Mouse (Mus musculus) neural tube, embryonic 13.5 days (tissue): ENCODE results near the gene Lgalsl. TPM values are rescaled to one million over a fixed set of nuclear protein-coding genes. Genes with fewer than 3 reads are reported as not detected.

Experiments used
- ATAC-seq: fragments of 200-750 bp; cut with Nextera tagmentation; 2 replicates; pipeline ENCODE4 v1.8.0; 2017; ENCODE audit warnings: low read depth, mild to moderate bottlenecking, moderate TSS enrichment, moderate library complexity
- H3K27ac ChIP-seq: fragments of 300-500 bp; sonication (generic); replicated peaks from 2 replicates; pipeline ENCODE4 v1.5.1; 2015; ENCODE audit warnings: moderate library complexity, mild to moderate bottlenecking, inconsistent platforms
- H3K27me3 ChIP-seq: fragments of 300-500 bp; sonication (generic); 2 replicates; pipeline ENCODE4 v1.6.1; 2015; ENCODE audit warnings: mild to moderate bottlenecking, inconsistent platforms
- H3K36me3 ChIP-seq: fragments of 300-500 bp; sonication (generic); 2 replicates; pipeline ENCODE4 v1.6.1; 2015; ENCODE audit warnings: mild to moderate bottlenecking, inconsistent platforms
- H3K4me1 ChIP-seq: fragments of 300-500 bp; sonication (generic); replicated peaks from 2 replicates; pipeline ENCODE4 v1.6.1; 2015; ENCODE audit warnings: inconsistent platforms
- H3K4me2 ChIP-seq: fragments of 300-500 bp; sonication (generic); 2 replicates; pipeline ENCODE4 v1.6.1; 2015; ENCODE audit warnings: inconsistent platforms, mild to moderate bottlenecking, moderate library complexity
- H3K4me3 ChIP-seq: fragments of 300-500 bp; sonication (generic); 2 replicates; pipeline ENCODE4 v1.5.1; 2015; ENCODE audit warnings: mild to moderate bottlenecking, inconsistent platforms
- H3K9ac ChIP-seq: fragments of 300-500 bp; sonication (generic); 2 replicates; pipeline ENCODE4 v1.6.1; 2015; ENCODE audit warnings: moderate library complexity, mild to moderate bottlenecking, inconsistent platforms
- H3K9me3 ChIP-seq: fragments of 300-500 bp; sonication (generic); 2 replicates; pipeline ENCODE4 v1.6.1; 2016; ENCODE audit warnings: inconsistent platforms
- WGBS: fragments of 180-500 bp; shearing (Covaris S2); methylation state at CpG from one replicate; pipeline ENCODE4 v1.1.7; 2015; 5-methylcytosine and 5-hydroxymethylcytosine counted together
- polyA plus RNA-seq: library from polyadenylated mRNA; unstranded; fragments of >200 nt; fragmentation: Nextera tagmentation; extraction: Ambion mirVana; gene quantifications from 2 replicates; pipeline ENCODE4 v1.2.1, GENCODE M21; 2015

Lgalsl gene
- polyA plus RNA-seq, 1 experiment from 2014 or later: 50.9 TPM

DNA sequence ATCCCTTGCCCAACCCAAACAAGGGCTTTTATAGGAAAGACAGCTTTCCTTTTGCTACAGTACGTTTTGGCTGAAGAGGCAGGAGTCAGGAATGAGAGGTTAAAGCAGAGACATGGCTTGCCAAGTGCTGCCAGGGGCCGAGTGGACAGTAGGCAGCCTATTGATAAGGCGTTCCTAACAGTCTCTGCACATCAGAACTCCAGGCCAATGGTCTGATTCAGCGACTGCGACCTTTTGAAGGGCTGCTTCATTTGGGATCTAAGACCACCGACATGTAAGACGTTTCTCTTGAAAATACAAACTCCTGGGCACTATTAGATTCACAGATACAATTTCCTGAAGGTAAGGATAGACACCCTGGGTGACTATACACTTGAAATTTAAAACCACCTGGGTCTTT, 9.5 kb downstream of the Lgalsl start:
- no peak overlapping the region for H3K27ac ChIP-seq
- 82% methylated on average over 7 of the region's 7 CpGs for WGBS
- H3K27me3 ChIP-seq: no peaks in the 10 kb centered on the region

DNA sequence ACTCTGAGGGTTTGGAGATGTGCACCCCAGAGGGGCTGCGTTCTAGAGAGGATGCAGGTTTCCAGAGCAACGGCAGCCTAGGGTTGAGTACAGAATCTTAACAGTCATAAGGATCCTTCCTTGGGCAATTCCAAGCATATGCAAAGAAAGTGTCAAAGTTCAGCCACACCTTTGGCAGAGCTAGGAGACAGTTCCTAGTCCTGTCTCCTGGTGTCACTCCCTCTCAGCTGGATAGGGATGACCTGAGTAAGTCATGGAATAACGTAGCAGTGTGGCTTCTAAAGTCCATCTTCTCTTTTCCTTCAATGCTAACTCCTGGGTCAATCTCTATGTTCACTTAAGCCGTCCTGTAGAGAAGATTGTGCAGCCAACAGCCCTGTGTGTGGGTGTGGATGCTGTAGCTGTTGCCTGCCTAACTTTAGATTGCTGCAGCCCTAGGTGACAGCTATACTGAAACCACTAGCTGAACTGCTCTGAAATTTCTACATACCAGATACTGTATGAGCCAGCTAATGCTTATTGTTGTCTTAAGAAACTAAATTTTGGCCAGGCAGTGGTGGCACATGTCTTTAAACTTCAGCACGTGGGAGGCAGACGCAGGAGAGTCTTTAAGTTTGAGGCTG, 16.8 kb downstream of the Lgalsl start:
- Histone ChIP-seq H3K9ac (no peak overlapping the region), H3K4me2 (no peak overlapping the region), H3K4me1 (no peaks in the 10 kb centered on the region), H3K36me3 (no peaks in the 10 kb centered on the region), H3K27ac (no peak overlapping the region), H3K9me3 (no peaks in the 10 kb centered on the region), H3K27me3 (no peaks in the 10 kb centered on the region), H3K4me3 (no peak overlapping the region)
- WGBS: 84% methylated on average over 6 of the region's 6 CpGs
- no peak for ATAC-seq

More for the DNA sequence above, 9.5 kb downstream of the Lgalsl start:
- Histone ChIP-seq H3K4me3 (no peak overlapping the region), H3K9ac (no peak overlapping the region), H3K36me3 (peaks cover 15% of the 10 kb centered on the region), H3K4me1 (no peaks in the 10 kb centered on the region), H3K4me2 (no peak overlapping the region), H3K9me3 (no peaks in the 10 kb centered on the region)
- no peak for ATAC-seq

DNA sequence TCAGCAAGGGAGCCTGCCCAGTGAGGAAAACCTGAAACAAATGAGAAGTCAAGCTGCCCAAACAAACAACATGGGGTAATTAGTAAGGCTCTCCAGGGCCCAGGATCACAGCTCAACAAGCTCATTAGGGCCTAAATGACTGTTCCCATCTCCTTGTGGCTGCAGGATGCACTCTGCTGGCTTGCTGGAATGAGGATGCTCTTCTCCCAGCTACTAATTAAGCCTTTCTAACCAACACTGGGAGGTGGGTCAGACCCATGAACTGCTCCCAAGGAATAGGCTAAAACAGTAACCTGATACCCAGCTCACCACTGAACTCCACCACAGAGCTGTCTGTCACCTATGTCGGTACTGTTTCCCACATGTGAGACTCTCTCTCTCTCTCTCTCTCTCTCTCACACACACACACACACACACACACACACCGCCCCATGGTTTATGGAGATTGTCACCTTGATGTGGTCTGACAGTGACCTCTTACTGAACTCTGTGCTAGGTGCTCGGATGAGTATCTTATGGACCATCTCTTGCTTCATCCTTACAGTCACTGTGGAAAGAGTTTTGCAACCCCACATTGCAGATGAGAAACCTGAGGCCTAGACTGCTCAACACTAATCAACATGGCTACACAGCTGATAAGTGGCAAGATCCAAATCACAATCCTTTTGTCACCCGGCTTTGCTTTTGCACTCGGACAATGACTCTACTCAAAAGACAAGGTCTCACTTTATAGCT, 18.5 kb downstream of the Lgalsl start:
- WGBS: 73% methylated on average over 5 of the region's 5 CpGs
- Histone ChIP-seq H3K9me3 (no peaks in the 10 kb centered on the region), H3K4me3 (no peak overlapping the region), H3K27ac (no peak overlapping the region), H3K27me3 (no peaks in the 10 kb centered on the region), H3K36me3 (no peaks in the 10 kb centered on the region), H3K9ac (no peak overlapping the region), H3K4me2 (no peak overlapping the region), H3K4me1 (no peaks in the 10 kb centered on the region)
- ATAC-seq: no peak

DNA sequence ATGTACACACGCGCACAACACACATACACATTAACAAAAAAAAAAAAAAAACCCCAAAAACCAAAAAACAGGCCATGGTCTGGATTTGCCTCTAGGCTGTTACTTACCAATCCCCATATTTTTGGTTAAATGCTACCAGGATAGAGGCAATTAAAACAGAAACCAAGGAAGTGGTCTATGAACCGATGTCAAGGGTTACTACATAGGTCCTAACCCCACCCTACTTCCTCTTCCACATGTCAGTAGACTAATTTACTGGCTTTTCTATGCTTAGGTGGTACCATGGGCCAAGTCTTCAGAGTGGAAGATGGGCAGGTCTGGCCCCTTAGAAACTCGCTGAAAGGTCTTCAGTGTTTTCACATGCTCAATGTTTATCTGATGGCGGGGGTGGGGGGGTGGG, 24.2 kb downstream of the Lgalsl start:
- no peak overlapping the region for H3K27ac ChIP-seq
- H3K27me3 ChIP-seq: no peaks in the 10 kb centered on the region; the same call in 1 of the 2 replicates
- ATAC-seq: no peak
- H3K4me3 ChIP-seq: no peak overlapping the region
- H3K9ac ChIP-seq: no peak overlapping the region
- no peaks in the 10 kb centered on the region for H3K36me3 ChIP-seq
- 87% methylated on average over 5 of the region's 5 CpGs for WGBS
- no peaks in the 10 kb centered on the region for H3K4me1 ChIP-seq
- no peaks in the 10 kb centered on the region for H3K9me3 ChIP-seq
- H3K4me2 ChIP-seq: no peak overlapping the region

DNA sequence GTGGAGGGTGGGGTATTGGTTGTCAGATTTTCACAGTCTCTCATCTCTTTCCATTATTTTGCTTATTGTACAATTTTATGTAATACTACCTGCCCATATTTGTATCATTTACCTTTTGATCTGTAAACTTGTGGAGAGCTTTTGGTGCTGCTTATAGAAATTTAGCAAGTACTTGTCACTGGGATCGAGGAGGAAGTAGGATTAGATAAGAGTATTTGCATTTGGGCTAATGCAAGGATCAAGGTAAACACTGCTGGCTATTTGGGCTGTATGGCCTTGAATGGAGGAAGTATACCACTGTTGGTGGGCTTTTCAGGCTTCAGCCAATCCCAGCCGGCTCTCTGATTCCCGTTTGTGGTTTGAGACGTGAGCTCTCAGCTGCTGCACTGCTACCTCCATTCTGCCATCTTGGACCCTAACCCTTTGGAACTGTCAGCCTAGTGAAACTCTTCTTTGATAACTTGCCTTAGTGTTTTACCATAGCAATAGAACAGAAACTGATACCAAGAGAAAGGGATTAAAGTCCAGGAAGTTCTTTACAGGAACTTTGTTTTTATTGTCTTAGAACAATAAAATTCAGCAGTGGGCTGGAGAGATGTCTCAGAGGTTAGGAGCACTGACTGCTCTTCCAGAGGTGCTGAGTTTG, 25.1 kb downstream of the Lgalsl start:
- Histone ChIP-seq H3K9me3 (no peaks in the 10 kb centered on the region), H3K27ac (no peak overlapping the region), H3K4me3 (no peak overlapping the region), H3K4me2 (no peak overlapping the region), H3K36me3 (no peaks in the 10 kb centered on the region), H3K9ac (no peak overlapping the region), H3K4me1 (peaks cover 4% of the 10 kb centered on the region), H3K27me3 (no peaks in the 10 kb centered on the region; the same call in 1 of the 2 replicates)
- ATAC-seq: no peak
- WGBS: 73% methylated on average over 4 of the region's 4 CpGs

DNA sequence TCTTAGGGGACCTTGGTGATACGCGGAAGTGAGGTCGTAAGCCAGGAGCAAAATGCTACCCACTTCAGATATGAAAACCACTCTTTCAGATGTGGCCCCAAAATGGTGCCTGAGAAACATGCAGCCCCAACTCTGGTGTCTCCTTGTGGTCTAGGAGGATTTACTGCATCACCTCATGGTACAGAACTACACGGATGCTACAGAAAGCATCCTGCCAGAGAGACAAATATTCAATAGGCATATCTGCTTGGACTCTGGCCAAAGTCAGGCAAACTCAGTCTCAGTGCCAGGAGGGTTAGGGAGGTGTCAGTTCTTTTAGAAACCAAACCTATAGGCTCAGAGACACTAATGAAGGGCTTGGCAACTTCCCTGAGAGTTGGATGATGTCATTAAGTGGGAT, 26.4 kb downstream of the Lgalsl start:
- ATAC-seq: no peak
- Histone ChIP-seq H3K9me3 (no peaks in the 10 kb centered on the region), H3K27ac (no peak overlapping the region), H3K36me3 (no peaks in the 10 kb centered on the region), H3K4me3 (no peak overlapping the region), H3K9ac (no peak overlapping the region), H3K4me1 (peaks cover 12% of the 10 kb centered on the region), H3K4me2 (no peak overlapping the region), H3K27me3 (no peaks in the 10 kb centered on the region; the same call in 1 of the 2 replicates)
- 97% methylated on average over 4 of the region's 4 CpGs for WGBS

DNA sequence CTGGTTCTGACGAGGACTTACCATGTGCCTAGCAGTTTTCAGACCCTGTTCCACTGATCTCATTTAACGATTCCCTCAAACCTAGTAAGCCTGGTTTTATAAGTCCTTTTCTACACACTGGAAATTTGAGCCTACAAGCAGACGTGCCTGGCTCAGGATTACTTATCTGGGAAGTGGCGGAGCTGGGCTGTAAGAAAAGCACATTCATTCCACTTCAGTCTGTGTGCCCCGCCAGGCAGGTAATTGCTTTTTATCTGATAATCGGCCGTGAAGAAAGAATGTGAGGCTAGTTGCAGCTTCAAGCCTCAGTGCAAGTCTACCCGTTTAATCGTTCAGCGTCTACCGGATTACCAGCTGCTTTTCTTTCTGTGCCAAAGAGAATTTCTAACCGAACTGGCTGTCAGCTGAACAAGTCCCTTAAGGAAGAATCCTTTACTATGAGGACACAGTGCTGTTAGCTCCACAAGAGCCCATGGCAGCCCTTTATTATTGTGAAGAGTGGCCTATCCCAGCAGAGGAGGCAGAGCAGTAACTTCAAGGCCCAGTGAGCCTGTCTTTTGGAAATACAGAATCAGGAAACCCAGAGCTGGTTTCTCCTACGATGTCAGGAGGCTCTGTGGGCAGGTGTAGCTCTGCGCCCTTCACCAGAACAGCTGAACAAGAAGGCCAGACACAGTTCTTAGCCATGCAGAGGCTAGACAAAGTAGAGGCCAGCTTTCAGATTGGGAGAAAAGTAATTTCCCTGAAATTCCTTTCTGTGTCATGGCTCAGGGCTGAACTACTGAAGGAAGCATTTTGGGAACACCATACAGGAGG, 30.4 kb downstream of the Lgalsl start:
- Histone ChIP-seq H3K9me3 (no peaks in the 10 kb centered on the region), H3K4me1 (peaks cover 12% of the 10 kb centered on the region), H3K27ac (peak overlapping the region; percentile 54; the same call in 1 of the 2 replicates), H3K4me2 (0 out of 2 replicates have a peak overlapping the region, but pooled peaks have one; percentile 2), H3K4me3 (no peak overlapping the region), H3K36me3 (no peaks in the 10 kb centered on the region), H3K9ac (no peak overlapping the region), H3K27me3 (no peaks in the 10 kb centered on the region; the same call in 1 of the 2 replicates)
- ATAC-seq: peak; percentile 56
- WGBS: 22% methylated on average over 14 of the region's 14 CpGs

DNA sequence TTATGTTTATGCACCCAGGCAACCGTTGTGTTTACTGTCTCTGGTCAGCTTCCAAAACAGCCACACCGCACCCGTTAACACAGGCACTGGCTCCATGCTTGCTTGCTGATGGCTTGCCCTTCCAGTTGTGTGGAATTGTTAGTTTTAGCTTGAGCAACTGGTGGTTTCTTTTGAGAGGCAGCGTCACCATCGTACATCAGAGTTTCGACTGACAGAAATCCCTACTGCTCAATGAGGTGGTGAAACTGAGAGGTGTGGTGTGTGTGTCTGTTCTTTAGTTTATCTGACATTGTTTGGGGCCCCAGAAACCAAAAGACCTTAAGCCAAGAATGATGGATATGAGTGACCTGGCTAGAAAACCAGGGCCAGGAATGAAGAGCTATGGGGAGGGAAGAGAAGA, 33.0 kb downstream of the Lgalsl start:
- Histone ChIP-seq H3K9me3 (no peaks in the 10 kb centered on the region), H3K4me3 (no peak overlapping the region), H3K4me1 (peaks cover 15% of the 10 kb centered on the region), H3K4me2 (no peak overlapping the region), H3K27me3 (no peaks in the 10 kb centered on the region; the same call in 1 of the 2 replicates), H3K9ac (no peak overlapping the region), H3K36me3 (no peaks in the 10 kb centered on the region), H3K27ac (no peak overlapping the region)
- WGBS: 89% methylated on average over 6 of the region's 6 CpGs
- no peak for ATAC-seq

DNA sequence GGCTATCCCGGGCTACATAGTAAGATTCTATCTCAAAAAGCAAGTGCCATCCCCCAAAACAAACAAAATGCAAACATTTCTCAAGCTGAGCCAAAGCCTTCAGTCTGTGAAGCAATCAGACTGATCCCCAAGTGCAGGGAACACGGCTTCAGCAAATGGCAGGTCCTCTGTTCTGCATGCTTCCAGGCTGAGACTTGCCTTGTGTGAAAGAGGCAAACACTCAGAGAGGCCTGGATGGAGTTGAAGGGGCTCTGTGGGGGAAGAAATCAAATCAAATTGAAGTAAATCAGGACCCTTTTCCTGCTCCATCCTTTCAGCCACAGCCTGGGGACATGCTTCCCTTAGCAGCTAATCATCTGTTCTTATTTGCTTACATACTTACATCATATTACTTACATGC, 35.4 kb downstream of the Lgalsl start:
- WGBS: 75% methylated on average over 2 of the region's 2 CpGs
- no peaks in the 10 kb centered on the region for H3K27me3 ChIP-seq
- no peak overlapping the region for H3K27ac ChIP-seq
- H3K9me3 ChIP-seq: no peaks in the 10 kb centered on the region
- no peak overlapping the region for H3K4me3 ChIP-seq
- ATAC-seq: no peak
- peaks cover 9% of the 10 kb centered on the region for H3K4me1 ChIP-seq
- H3K9ac ChIP-seq: no peak overlapping the region
- H3K36me3 ChIP-seq: no peaks in the 10 kb centered on the region
- H3K4me2 ChIP-seq: no peak overlapping the region

DNA sequence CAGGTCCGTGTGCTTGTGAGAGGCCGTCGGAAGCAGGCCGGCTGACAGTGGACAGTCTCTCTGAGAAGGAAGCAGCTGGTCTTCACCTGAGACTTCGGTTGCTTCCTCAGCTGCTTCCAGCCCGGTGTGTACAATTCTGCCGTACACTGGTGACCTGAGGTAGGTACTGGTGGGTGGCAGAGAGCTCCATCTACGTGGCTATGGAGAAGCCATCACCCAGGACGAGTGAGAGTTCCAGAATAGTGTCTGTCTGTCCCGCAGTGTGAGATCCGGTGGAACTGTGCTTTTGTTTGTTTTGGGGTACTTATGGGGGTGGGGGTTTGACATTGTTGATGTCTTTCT, 36.0 kb downstream of the Lgalsl start:
- H3K36me3 ChIP-seq: no peaks in the 10 kb centered on the region
- peaks cover 3% of the 10 kb centered on the region; the same call in 1 of the 2 replicates for H3K4me1 ChIP-seq
- WGBS: 55% methylated on average over 11 of the region's 11 CpGs
- H3K4me3 ChIP-seq: no peak overlapping the region
- peak; percentile 68 for ATAC-seq
- no peak overlapping the region for H3K4me2 ChIP-seq
- no peak overlapping the region for H3K27ac ChIP-seq
- no peaks in the 10 kb centered on the region for H3K9me3 ChIP-seq
- no peak overlapping the region for H3K9ac ChIP-seq
- H3K27me3 ChIP-seq: no peaks in the 10 kb centered on the region

DNA sequence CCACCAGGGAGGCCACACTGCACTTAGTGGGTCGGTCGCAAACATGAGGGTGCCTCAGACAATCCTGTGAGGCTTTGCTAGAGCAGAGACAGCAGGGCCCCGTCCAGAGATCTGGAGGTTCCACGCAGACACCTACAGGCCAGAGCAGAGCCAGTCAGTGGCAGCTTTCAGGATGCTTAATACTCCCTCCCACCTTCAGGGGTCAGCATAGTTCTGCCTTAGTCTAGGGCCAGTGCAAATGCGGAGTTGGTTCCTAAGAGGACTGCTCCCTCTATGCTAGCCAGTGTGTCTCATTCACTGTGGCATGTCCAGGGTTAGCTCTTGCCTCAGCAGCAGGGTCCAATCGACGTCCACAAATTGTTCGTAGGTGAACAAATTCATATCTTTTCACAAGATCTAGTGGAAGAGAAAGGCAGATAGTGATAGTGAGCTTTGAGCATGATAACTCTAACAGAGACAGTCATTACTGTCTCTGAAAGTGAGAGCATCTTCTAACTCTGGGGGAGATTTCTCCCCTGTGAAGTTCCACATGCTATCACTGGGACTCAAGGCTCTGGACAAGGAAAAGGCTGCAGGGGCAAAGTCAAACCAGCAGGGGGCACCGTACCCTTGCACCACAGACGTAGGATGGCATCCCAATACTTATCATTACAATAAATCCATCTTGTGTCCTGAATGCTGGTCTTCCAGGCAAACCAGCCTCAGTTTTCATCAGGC, 36.5 kb downstream of the Lgalsl start:
- ATAC-seq: peak; percentile 91
- H3K36me3 ChIP-seq: no peaks in the 10 kb centered on the region
- H3K9me3 ChIP-seq: no peaks in the 10 kb centered on the region
- H3K9ac ChIP-seq: no peak overlapping the region
- H3K27me3 ChIP-seq: no peaks in the 10 kb centered on the region
- H3K4me3 ChIP-seq: no peak overlapping the region
- H3K27ac ChIP-seq: no peak overlapping the region
- H3K4me2 ChIP-seq: no peak overlapping the region
- peaks cover 3% of the 10 kb centered on the region; the same call in 1 of the 2 replicates for H3K4me1 ChIP-seq
- 27% methylated on average over 10 of the region's 10 CpGs for WGBS
